Mouse (Mus musculus) erythroblast, embryonic 14.5 days (primary cell): ENCODE measurements around the gene Rfpl4.

Source experiments
- GATA1 ChIP-seq: IDR thresholded peaks from 2 replicates; pipeline ENCODE4 v1.6.1; 2012; ENCODE audit warnings: low read length, inconsistent platforms, mixed read lengths
- TAL1 ChIP-seq: IDR thresholded peaks from 3 replicates; pipeline ENCODE4 v1.6.1; 2012; ENCODE audit warnings: low read length, inconsistent platforms, mixed read lengths

DNA sequence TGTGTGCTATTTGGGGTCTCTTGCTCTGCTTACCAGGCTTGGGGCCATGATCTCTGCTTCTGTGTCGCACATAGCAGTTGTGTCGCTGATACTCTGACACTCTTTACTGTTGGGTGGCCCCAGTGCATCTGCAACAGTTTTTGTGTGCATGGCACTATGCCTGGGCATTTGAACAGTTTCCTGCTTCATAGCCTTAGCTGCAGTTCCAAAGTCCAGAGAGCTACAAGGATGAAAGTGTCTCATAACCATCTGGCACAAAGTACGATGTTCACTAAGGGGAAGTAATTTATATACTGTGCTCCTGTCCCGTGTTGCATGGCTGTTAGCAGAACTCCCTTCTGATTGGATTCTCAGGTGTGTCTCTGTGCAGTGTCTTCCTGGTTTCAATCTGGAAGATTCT, 28.9 kb downstream of the Rfpl4 start:
- no peak for TF ChIP-seq GATA1
- TF ChIP-seq TAL1: no peak
